Mouse (Mus musculus) gastrocnemius, adult 8-10 months (tissue): ENCODE measurements around the gene Cyp2d26. TPM values are rescaled to one million over a fixed set of nuclear protein-coding genes. Genes with fewer than 3 reads are reported as not detected.

Experiments used
- DNase-seq, 2 experiments: peaks; one replicate each; pipeline ENCODE4 v3.0.0; 2022; ENCODE audit warnings: low spot score in 2 of 2
- microRNA-seq: library from miRNA; unstranded; fragments of <30 nt; microRNA quantifications from one replicate; pipeline ENCODE4 v1.2.0, GENCODE M21; 2022
- total RNA-seq, 4 experiments: library from RNA; stranded (reverse); gene quantifications; 2 replicates each; pipeline ENCODE4 v1.2.4; 2022

The Cyp2d26 gene
- total RNA-seq, 4 experiments from 2014 or later: 1.3 TPM; not detected in 3

DNA sequence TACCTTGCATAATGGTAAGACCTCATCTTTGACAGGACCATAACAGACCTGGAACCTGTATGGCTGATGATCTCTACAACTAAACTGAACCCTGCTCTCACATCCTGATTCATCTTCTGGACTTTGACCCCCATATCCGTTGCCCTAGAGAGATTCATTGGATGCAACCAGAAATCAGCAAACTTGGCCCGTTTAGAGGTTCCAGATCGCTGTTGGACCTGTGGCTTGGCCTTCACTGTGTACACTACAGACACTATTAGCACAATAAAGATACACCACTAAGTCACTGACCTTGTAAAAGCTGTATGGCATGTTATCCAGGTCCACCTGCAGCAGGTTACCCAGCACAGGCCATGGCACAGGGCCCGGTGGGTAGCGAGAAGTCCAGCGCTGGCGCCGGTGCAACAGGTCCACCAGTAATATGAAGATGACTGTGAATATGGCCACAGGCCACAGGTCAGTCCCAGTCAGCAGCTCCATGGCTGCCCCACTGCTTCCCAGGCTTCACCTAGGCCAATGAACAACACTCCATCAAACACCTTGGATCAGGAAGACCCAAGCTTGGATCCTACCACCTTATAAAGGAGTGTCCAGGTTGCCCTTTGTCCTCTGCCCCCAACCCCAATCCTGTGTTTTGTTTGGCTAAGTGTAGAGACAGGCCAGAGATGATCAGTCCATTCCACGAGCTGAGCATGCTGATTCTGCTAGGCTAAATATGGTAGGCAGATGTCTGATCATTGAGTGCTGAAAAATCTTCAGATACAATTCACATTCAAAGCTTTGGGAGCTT, 30.3 kb downstream of the Cyp2d26 start, which contains the start of gene Cyp2d40:
Cyp2d40 (minus strand) TSS at position 553 of the 790 bp plus-strand sequence.
- no peak for DNase-seq

- no peak for DNase-seq
Observed at GRCm38 (mm10) chr15:82748141-82748540, 46.0 kb downstream of the Cyp2d26 start.

GRCm38 (mm10) chr15:82747516-82747915, 46.6 kb downstream of the Cyp2d26 start:
- no peak for DNase-seq

Small RNA genes lying within 50 kb of the gene (microRNA-seq; reads per million reads assigned to microRNA genes)
- gene Gm27618: not detected

Other genes with a start within 250 kb of the Cyp2d26 start
- gene Cyp2d12, start 239.2 kb downstream of the Cyp2d26 start, total RNA-seq: not detected
- gene Cyp2d34, start 173.3 kb downstream of the Cyp2d26 start, total RNA-seq: not detected
- not detected for gene Cyp2d40, start 30.1 kb downstream of the Cyp2d26 start, total RNA-seq
- 10 to 100 TPM; 28.0 to 36.3 (median 32.1) TPM for gene Tcf20, start 193.6 kb upstream of the Cyp2d26 start, total RNA-seq
- under 1 TPM; 0.12 to 0.43 (median 0.28) TPM for gene Nfam1, start 239.0 kb upstream of the Cyp2d26 start, total RNA-seq